Mouse (Mus musculus) midbrain, embryonic 15.5 days (tissue): ENCODE results near the gene Trp53tg5. TPM values are rescaled to one million over a fixed set of nuclear protein-coding genes. Genes with fewer than 3 reads are reported as not detected.
A peak's percentile ranks its signal among the peaks of the same experiment; 100 is the strongest.

Source experiments
- ATAC-seq: fragments of 200-750 bp; cut with Nextera tagmentation; replicated peaks from 2 replicates; pipeline ENCODE4 v1.8.0; 2017; ENCODE audit warnings: moderate TSS enrichment
- H3K27ac ChIP-seq: fragments of 300-500 bp; sonication (generic); 2 replicates; pipeline ENCODE4 v1.5.1; 2015; ENCODE audit warnings: mild to moderate bottlenecking, inconsistent platforms
- H3K27me3 ChIP-seq: fragments of 300-500 bp; sonication (generic); replicated peaks from 2 replicates; pipeline ENCODE4 v1.6.1; 2015; ENCODE audit warnings: inconsistent platforms
- H3K36me3 ChIP-seq: fragments of 300-500 bp; sonication (generic); replicated peaks from 2 replicates; pipeline ENCODE4 v1.6.1; 2015; ENCODE audit warnings: inconsistent platforms
- H3K4me1 ChIP-seq: fragments of 300-500 bp; sonication (generic); 2 replicates; pipeline ENCODE4 v1.6.1; 2015; ENCODE audit warnings: inconsistent platforms
- H3K4me2 ChIP-seq: fragments of 300-500 bp; sonication (generic); 2 replicates; pipeline ENCODE4 v1.6.1; 2015; ENCODE audit warnings: inconsistent platforms, mild to moderate bottlenecking, moderate library complexity
- H3K4me3 ChIP-seq: fragments of 300-500 bp; sonication (generic); 2 replicates; pipeline ENCODE4 v1.5.1; 2015; ENCODE audit warnings: mild to moderate bottlenecking, inconsistent platforms
- H3K9ac ChIP-seq: fragments of 300-500 bp; sonication (generic); 2 replicates; pipeline ENCODE4 v1.6.1; 2015; ENCODE audit warnings: mild to moderate bottlenecking, inconsistent platforms
- H3K9me3 ChIP-seq: fragments of 300-500 bp; sonication (generic); 2 replicates; pipeline ENCODE4 v1.6.1; 2016; ENCODE audit warnings: inconsistent platforms
- WGBS: fragments of 180-500 bp; shearing (Covaris S2); methylation state at CpG from one replicate; pipeline ENCODE4 v1.1.7; 2015; ENCODE audit warnings: mixed read lengths; 5-methylcytosine and 5-hydroxymethylcytosine counted together
- polyA plus RNA-seq: library from polyadenylated mRNA; unstranded; fragments of >200 nt; fragmentation: Nextera tagmentation; extraction: Ambion mirVana; gene quantifications from 2 replicates; pipeline ENCODE4 v1.2.1, GENCODE M21; 2015

The Trp53tg5 gene
- polyA plus RNA-seq, 1 experiment from 2014 or later = not detected

- Histone ChIP-seq H3K4me2 (peak overlapping the region; percentile 98), H3K4me1 (peaks cover 20% of the 10 kb centered on the region), H3K9me3 (no peaks in the 10 kb centered on the region), H3K4me3 (peak overlapping the region; percentile 57), H3K27me3 (peaks cover 14% of the 10 kb centered on the region; the same call in 1 of the 2 replicates), H3K36me3 (no peaks in the 10 kb centered on the region), H3K9ac (peak overlapping the region; percentile 55), H3K27ac (no peak overlapping the region)
- under 1% methylated on average over 26 of the region's 26 CpGs for WGBS
- peak; percentile 83 for ATAC-seq
These were observed 30.5 kb downstream of the Trp53tg5 start for GRCm38 (mm10) chr2:164443051-164443437.

GRCm38 (mm10) chr2:164442315-164443050 lies 31.0 kb downstream of the Trp53tg5 start:
- Histone ChIP-seq H3K36me3 (no peaks in the 10 kb centered on the region), H3K27me3 (peaks cover 14% of the 10 kb centered on the region; the same call in 1 of the 2 replicates), H3K9ac (peak overlapping the region; percentile 55), H3K27ac (no peak overlapping the region), H3K4me3 (peak overlapping the region; percentile 57), H3K4me1 (peaks cover 20% of the 10 kb centered on the region), H3K4me2 (peak overlapping the region; percentile 98), H3K9me3 (no peaks in the 10 kb centered on the region)
- WGBS = 3% methylated on average over 29 of the region's 29 CpGs
- ATAC-seq = peak; percentile 20; the same call in 1 of the 2 replicates

GRCm38 (mm10) chr2:164441731-164442130 lies 31.8 kb downstream of the Trp53tg5 start:
- H3K27me3 ChIP-seq = peaks cover 14% of the 10 kb centered on the region; the same call in 1 of the 2 replicates
- no peak for ATAC-seq
- no peak overlapping the region for H3K9ac ChIP-seq
- H3K4me1 ChIP-seq = peaks cover 20% of the 10 kb centered on the region
- no peaks in the 10 kb centered on the region for H3K9me3 ChIP-seq
- H3K27ac ChIP-seq = no peak overlapping the region
- 0 out of 2 replicates have a peak overlapping the region, but pooled peaks have one; percentile 57 for H3K4me3 ChIP-seq
- H3K4me2 ChIP-seq = peak overlapping the region; percentile 98
- H3K36me3 ChIP-seq = no peaks in the 10 kb centered on the region
- WGBS = 36% methylated on average over 7 of the region's 7 CpGs

- Histone ChIP-seq H3K9ac (no peak overlapping the region), H3K27ac (no peak overlapping the region), H3K27me3 (peaks cover 14% of the 10 kb centered on the region; the same call in 1 of the 2 replicates), H3K4me3 (no peak overlapping the region), H3K9me3 (no peaks in the 10 kb centered on the region), H3K4me1 (peaks cover 20% of the 10 kb centered on the region), H3K36me3 (no peaks in the 10 kb centered on the region), H3K4me2 (no peak overlapping the region)
- 44% methylated on average over 8 of the region's 8 CpGs for WGBS
- no peak for ATAC-seq
These were observed 32.4 kb downstream of the Trp53tg5 start for GRCm38 (mm10) chr2:164441155-164441554.

- no peak overlapping the region for H3K4me3 ChIP-seq
- H3K9ac ChIP-seq = no peak overlapping the region
- WGBS = 80% methylated on average over 5 of the region's 5 CpGs
- H3K27me3 ChIP-seq = peaks cover 14% of the 10 kb centered on the region; the same call in 1 of the 2 replicates
- no peak for ATAC-seq
- no peaks in the 10 kb centered on the region for H3K9me3 ChIP-seq
- H3K4me2 ChIP-seq = no peak overlapping the region
- H3K36me3 ChIP-seq = no peaks in the 10 kb centered on the region
- no peak overlapping the region for H3K27ac ChIP-seq
- peaks cover 20% of the 10 kb centered on the region for H3K4me1 ChIP-seq
These were observed 33.2 kb downstream of the Trp53tg5 start for GRCm38 (mm10) chr2:164440314-164440713.

- no peaks in the 10 kb centered on the region for H3K9me3 ChIP-seq
- no peak overlapping the region for H3K4me2 ChIP-seq
- H3K27ac ChIP-seq = no peak overlapping the region
- no peak overlapping the region for H3K4me3 ChIP-seq
- ATAC-seq = no peak
- peaks cover 20% of the 10 kb centered on the region for H3K4me1 ChIP-seq
- H3K27me3 ChIP-seq = peaks cover 14% of the 10 kb centered on the region; the same call in 1 of the 2 replicates
- H3K36me3 ChIP-seq = no peaks in the 10 kb centered on the region
- H3K9ac ChIP-seq = no peak overlapping the region
- 62% methylated on average over 3 of the region's 3 CpGs for WGBS
These were observed 34.5 kb downstream of the Trp53tg5 start for GRCm38 (mm10) chr2:164439001-164439421.

GRCm38 (mm10) chr2:164438257-164438656 lies 35.3 kb downstream of the Trp53tg5 start:
- H3K4me3 ChIP-seq = no peak overlapping the region
- WGBS = 79% methylated on average over 8 of the region's 8 CpGs
- ATAC-seq = no peak

GRCm38 (mm10) chr2:164437710-164438109 lies 35.8 kb downstream of the Trp53tg5 start:
- Histone ChIP-seq H3K27ac (no peak overlapping the region), H3K4me1 (peaks cover 8% of the 10 kb centered on the region), H3K36me3 (no peaks in the 10 kb centered on the region), H3K4me2 (no peak overlapping the region), H3K9ac (no peak overlapping the region), H3K4me3 (no peak overlapping the region), H3K9me3 (no peaks in the 10 kb centered on the region), H3K27me3 (peaks cover 14% of the 10 kb centered on the region; the same call in 1 of the 2 replicates)
- no peak for ATAC-seq
- WGBS = 84% methylated on average over 6 of the region's 6 CpGs

More at GRCm38 (mm10) chr2:164438257-164438656, 35.3 kb downstream of the Trp53tg5 start:
- H3K4me2 ChIP-seq = no peak overlapping the region
- H3K9me3 ChIP-seq = no peaks in the 10 kb centered on the region
- H3K9ac ChIP-seq = no peak overlapping the region
- H3K27me3 ChIP-seq = peaks cover 14% of the 10 kb centered on the region; the same call in 1 of the 2 replicates
- no peaks in the 10 kb centered on the region for H3K36me3 ChIP-seq
- peaks cover 13% of the 10 kb centered on the region for H3K4me1 ChIP-seq
- H3K27ac ChIP-seq = no peak overlapping the region

- no peak overlapping the region for H3K4me2 ChIP-seq
- ATAC-seq = no peak
- H3K27me3 ChIP-seq = peaks cover 7% of the 10 kb centered on the region; the same call in 1 of the 2 replicates
- H3K4me1 ChIP-seq = peaks cover under 1% of the 10 kb centered on the region; the same call in 1 of the 2 replicates
- H3K27ac ChIP-seq = no peak overlapping the region
- no peak overlapping the region for H3K4me3 ChIP-seq
- no peaks in the 10 kb centered on the region for H3K9me3 ChIP-seq
- no peaks in the 10 kb centered on the region for H3K36me3 ChIP-seq
- WGBS = 56% methylated on average over 3 of the region's 3 CpGs
- H3K9ac ChIP-seq = no peak overlapping the region
These were observed 36.6 kb downstream of the Trp53tg5 start for GRCm38 (mm10) chr2:164436961-164437360.

- Histone ChIP-seq H3K4me2 (no peak overlapping the region), H3K27ac (no peak overlapping the region), H3K4me1 (no peaks in the 10 kb centered on the region), H3K36me3 (no peaks in the 10 kb centered on the region), H3K9me3 (no peaks in the 10 kb centered on the region), H3K4me3 (no peak overlapping the region), H3K9ac (no peak overlapping the region), H3K27me3 (peaks cover 5% of the 10 kb centered on the region; the same call in 1 of the 2 replicates)
- no peak for ATAC-seq
- 17% methylated on average over 8 of the region's 8 CpGs for WGBS
These were observed 37.2 kb downstream of the Trp53tg5 start for GRCm38 (mm10) chr2:164436215-164436913.

GRCm38 (mm10) chr2:164435216-164436090 lies 38.1 kb downstream of the Trp53tg5 start:
- H3K27me3 ChIP-seq = no peaks in the 10 kb centered on the region
- H3K4me1 ChIP-seq = no peaks in the 10 kb centered on the region
- no peak overlapping the region for H3K4me3 ChIP-seq
- no peak overlapping the region for H3K9ac ChIP-seq
- no peak overlapping the region for H3K27ac ChIP-seq
- no peak overlapping the region for H3K4me2 ChIP-seq
- 61% methylated on average over 5 of the region's 5 CpGs for whole genome bisulfite sequencing
- H3K36me3 ChIP-seq = no peaks in the 10 kb centered on the region
- H3K9me3 ChIP-seq = no peaks in the 10 kb centered on the region
- ATAC-seq = no peak
